23 mouse cellular contexts compared by ENCODE assay signal in the genomic region with DNA sequence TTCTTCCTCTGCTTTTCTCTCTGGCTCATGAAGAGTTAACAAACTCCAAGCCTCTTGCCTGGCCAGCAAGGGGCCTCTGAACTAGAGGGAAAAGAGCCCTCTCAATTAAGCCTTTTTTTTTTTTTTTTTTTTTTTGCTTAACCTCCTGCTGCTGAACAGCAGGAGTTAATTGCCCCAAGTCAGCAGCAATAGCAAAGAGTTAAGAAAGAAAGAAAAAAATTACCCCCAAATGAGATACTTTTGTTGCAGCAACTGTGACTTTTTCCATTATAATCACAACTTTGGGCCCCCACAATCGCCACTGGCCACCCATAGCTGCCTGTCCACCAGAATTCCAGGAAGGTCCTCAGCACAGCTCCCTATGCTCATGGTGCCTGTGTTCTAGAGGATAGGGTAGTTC.
"Had no signal": no experiment of that assay in that cellular context is flagged by ENCODE, and none has a peak within 500 bp of the region (broad histone marks: within the 10 kb centered on the region; RNA-seq: fewer than 3 reads in every experiment).

No protein-coding gene starts in this region.

- H3K36me3 ChIP-seq: limb, embryonic 12.5 days; limb, embryonic 15.5 days; midbrain, embryonic 12.5 days; midbrain, embryonic 15.5 days; neural tube, embryonic 12.5 days; neural tube, embryonic 15.5 days had no signal

- DNase-seq: kidney, adult 9 months; kidney, postnatal 25 days; layer of hippocampus, postnatal 36 days; liver, postnatal 0 days; lung, embryonic 14.5 days; right cerebral cortex, adult 18-20 months; right cerebral cortex, postnatal 14 days; right cerebral cortex, postnatal 4 days; thymus, adult 2 months; thymus, postnatal 14 days; thymus, postnatal 4 days had no signal

- H3K27me3 ChIP-seq: limb, embryonic 15.5 days; midbrain, embryonic 15.5 days; neural tube, embryonic 12.5 days; neural tube, embryonic 15.5 days had no signal

- H3K27ac ChIP-seq: kidney, postnatal 0 days; layer of hippocampus, adult 2 months; left cerebral cortex, adult 2 months; limb, embryonic 12.5 days; limb, embryonic 15.5 days; liver, embryonic 14.5 days; macrophage; midbrain, embryonic 12.5 days; midbrain, embryonic 15.5 days; neural tube, embryonic 12.5 days; neural tube, embryonic 15.5 days; stomach, postnatal 0 days had no signal

- H3K9me3 ChIP-seq: limb, embryonic 12.5 days; limb, embryonic 15.5 days; midbrain, embryonic 12.5 days; midbrain, embryonic 15.5 days; neural tube, embryonic 12.5 days; neural tube, embryonic 15.5 days had no signal

- H3K4me3 ChIP-seq: layer of hippocampus, adult 2 months; left cerebral cortex, adult 2 months; limb, embryonic 12.5 days; limb, embryonic 15.5 days; midbrain, embryonic 12.5 days; midbrain, embryonic 15.5 days; neural tube, embryonic 12.5 days; neural tube, embryonic 15.5 days had no signal

- H3K4me1 ChIP-seq: limb, embryonic 12.5 days; limb, embryonic 15.5 days; midbrain, embryonic 12.5 days; midbrain, embryonic 15.5 days; neural tube, embryonic 12.5 days; neural tube, embryonic 15.5 days had no signal
